Mouse (Mus musculus) regulatory T cell (primary cell): ENCODE data around the gene Aplnr.

Experiments
- in situ Hi-C: fragments of 300-600 bp; cut with MboI, MseI; formaldehyde crosslinking; loops from one replicate; pipeline ENCODE4 v1.15.1; 2025; ENCODE audit warnings: high pct_unique_total_duplicates

The Aplnr gene

DNA sequence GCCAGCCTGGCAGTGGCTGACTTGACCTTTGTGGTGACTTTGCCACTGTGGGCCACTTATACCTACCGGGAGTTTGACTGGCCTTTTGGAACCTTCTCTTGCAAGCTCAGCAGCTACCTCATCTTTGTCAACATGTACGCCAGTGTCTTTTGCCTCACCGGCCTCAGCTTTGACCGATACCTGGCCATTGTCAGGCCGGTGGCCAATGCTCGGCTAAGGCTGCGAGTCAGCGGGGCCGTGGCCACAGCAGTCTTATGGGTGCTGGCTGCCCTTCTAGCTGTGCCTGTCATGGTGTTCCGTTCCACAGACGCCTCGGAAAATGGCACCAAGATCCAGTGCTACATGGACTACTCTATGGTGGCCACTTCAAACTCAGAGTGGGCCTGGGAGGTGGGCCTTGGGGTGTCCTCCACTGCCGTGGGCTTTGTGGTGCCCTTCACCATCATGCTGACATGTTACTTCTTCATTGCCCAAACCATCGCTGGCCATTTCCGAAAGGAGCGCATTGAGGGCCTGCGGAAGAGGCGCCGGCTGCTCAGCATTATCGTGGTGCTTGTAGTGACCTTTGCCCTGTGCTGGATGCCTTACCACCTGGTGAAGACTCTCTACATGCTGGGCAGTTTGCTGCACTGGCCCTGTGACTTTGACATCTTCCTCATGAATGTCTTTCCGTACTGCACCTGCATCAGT is 951 bp downstream of the Aplnr start:
- in situ Hi-C loops, result loop anchor here (25.0 kb wide), 1 partner anchor 900 kb away; the partner anchor contains the start of gene Olfr1034

DNA sequence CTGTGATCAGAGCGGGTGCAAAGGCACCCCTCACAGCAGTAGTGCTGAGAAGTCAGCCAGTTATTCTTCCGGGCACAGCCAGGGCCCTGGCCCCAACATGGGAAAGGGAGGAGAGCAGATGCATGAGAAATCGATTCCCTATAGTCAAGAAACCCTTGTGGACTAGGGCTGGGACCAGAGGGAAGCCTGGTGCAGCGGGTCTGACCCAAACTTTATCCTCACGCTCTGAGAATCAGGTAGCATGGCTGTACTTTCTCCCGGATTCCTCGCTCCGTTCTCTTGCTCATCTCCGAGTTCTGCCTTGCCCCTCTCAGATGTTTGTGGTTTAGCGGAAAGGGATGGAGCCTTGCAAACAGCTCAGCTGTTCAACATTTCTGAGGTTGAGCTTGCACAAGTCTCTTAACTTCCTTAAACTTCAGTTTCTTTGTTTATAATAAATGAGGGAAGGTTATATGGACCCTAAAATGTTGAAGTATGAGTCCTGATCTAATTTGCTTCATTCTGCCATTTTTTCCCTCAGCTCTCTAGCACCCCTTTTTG is 1.6 kb downstream of the Aplnr start:
- in situ Hi-C loops, result loop anchor here (25.0 kb wide), 1 partner anchor 900 kb away; the partner anchor contains the start of gene Olfr1034

DNA sequence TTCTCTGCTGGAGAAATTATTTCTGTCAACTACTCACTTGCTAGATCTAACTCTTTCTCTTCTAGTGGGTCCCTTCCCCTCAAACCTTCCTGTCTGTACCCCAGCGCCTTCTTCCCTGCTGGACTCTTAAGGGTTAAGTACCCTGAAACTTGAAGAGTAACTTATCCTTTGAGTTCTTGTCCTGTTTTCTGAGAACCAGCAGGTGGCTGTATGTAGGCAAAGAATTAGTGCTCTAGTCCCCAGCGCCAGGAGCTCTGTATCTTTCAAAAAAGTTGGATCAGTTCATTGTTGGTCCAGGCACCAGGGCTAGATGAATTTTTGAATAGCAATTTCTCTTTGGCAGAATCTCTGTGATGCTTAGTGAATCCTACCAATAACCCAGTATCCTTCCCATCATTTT is 2.1 kb downstream of the Aplnr start:
- in situ Hi-C loops, result loop anchor here (25.0 kb wide), 1 partner anchor 899 kb away; the partner anchor contains the start of gene Olfr1034

DNA sequence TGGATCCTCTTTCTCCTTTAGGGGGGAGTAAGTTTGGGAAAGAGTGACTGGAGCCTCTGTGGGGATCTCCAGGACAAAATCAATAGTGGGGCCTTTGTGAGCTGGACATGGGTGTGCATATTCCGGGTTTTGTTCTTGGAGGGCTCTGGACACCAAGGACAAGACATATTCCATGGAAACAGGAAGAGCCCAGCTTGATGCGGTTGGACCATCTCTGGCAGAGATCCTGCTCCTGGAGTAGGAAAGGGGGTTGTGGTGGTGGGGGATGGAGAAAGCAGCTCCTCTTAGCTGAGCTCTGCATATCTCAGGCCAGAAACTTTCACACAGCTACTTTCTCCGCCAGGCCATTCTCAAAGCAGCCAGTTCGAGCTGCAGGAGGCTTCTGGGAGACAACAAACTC is 3.4 kb downstream of the Aplnr start:
- in situ Hi-C loops, result loop anchor here (25.0 kb wide), 1 partner anchor 898 kb away; the partner anchor contains the start of gene Olfr1034

DNA sequence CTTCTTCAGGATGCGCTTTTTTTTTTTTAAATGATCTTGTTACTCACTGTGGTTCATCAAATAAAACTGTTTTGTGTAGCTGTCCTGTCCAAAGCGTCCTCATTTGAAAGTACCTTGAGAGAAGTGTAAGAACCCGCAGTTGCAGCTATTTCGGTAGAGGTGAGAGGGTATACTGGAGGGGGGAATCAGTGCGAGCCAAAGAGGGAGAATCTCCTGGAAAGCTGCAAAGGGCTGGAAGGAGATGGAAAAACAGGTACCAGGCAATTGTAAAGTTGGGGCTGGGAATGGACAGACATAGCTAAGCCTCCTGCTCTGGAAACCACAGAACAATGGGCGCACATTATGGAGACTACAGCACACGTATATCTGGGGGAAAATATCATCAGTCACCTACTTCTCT is 3.8 kb downstream of the Aplnr start:
- in situ Hi-C loops, result loop anchor here (25.0 kb wide), 1 partner anchor 897 kb away; the partner anchor contains the start of gene Olfr1034

DNA sequence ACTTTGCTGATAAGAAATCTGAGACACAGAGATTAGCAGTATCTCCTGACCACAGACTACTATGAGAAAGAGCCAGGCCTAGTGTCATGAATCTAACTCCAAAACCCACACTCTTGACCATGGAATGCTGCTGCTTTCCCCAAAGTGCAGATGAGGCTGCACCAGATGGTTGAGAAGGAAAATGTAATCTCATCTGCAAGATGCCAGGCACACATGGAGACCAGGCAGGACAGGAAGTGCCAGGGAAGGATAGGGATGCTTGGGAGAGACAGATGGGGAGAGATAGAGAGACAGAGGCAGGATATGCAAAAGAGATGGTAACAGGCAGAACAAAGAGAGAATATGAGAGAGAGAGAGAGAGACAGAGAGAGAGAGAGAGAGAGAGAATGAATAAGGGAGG is 4.8 kb downstream of the Aplnr start:
- in situ Hi-C loops, result loop anchor here (25.0 kb wide), 1 partner anchor 896 kb away; the partner anchor contains the start of gene Olfr1034

DNA sequence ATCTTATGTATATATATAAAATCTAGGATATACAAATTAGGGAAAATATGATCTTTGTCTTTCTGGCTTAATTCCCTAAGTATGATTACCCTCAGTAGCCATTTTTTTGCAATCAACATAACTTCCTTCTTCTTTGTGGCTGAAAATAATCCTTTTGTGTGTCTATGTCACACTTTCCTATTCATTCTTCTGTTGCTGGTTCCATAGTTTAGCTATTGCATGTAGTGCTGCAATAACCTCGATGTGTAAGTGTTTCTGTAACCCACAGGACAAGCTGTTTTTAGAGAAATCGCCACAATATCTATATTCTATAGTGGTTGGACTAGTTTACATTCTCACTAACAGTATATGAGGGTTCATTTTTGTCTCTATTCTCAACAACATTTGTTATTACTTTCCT is 8.9 kb downstream of the Aplnr start:
- in situ Hi-C loops, result loop anchor here (25.0 kb wide), 1 partner anchor 892 kb away; the partner anchor contains the start of gene Olfr1034

DNA sequence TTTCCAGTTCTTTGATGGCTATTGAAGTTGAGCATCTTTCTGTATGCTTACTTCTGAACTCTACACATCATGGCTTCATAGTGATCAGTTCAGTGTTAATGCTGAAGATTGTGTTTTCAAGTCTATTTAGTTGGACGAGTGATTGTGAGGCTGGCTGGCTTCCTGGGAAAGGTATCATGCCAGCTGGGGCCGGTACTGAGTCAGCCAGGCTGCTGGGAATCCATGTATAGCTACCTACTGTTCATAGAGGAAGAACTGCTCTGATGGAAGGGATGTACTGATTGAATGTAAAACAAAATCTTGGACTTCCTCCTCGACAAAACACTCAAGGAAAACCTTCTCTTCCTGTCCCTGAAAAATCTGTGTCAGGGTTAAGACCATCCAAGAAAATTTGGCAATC is 9.3 kb downstream of the Aplnr start:
- in situ Hi-C loops, result loop anchor here (25.0 kb wide), 1 partner anchor 892 kb away; the partner anchor contains the start of gene Olfr1034

DNA sequence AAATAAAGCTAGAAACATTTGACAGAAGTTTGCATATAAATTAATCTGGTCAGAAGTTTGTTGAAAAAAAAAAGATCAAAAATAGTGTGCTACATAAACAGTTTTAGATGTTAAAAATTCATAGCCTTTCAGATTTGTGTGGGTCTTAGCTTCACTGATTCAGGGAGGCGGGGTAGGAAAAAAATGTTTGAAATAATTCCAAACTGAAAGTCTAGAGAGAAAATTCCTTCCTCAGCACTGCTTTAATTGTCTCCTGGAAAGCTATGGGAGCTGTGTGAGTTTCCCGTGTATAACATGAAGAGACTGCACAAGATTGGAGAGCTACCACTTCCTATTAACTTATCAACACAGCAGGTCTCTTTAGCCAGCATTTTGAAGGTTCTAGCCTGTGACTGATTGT is 11.5 kb downstream of the Aplnr start:
- in situ Hi-C loops, result loop anchor here (25.0 kb wide), 1 partner anchor 890 kb away; the partner anchor contains the start of gene Olfr1034

DNA sequence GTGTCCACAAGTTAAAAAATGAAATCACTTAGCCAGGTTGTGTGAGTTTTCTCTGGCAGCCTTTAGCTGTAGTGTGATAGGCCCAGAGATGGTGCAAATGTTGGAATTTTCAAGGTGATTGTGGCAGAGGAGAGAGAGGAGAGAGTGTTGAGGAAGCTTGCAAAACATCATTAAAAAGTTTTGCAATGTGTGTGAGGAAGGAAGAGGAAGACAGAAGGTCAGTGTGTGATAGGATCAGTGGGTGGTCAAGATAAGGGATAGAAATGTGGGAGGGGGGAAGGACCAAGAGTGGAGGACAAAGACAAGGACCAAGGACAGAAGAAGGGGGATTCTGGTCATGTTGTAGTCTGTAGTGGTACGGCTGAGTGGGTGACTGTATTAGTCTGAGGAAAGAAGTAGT is 14.3 kb downstream of the Aplnr start:
- in situ Hi-C loops, result no loop called here

DNA sequence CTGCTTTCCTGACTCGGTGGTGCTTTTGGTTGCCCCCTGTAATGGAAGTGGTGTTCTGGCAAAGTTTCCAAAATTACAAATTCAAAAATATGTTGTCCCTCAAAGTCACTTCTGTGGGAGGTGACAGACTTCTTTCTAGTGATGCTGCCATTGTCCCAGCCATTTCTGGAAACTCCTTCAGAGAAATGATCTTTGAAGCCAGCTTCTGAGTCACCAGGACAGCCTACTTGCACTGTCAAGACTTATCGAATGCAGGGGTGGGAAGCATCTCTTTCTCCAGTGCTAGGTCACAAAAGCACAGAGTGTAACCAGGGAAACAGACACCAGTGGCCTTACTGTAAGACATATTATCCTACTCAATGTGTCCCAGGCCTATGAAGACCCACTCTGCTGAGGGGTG is 15.2 kb downstream of the Aplnr start:
- in situ Hi-C loops, result no loop called here

DNA sequence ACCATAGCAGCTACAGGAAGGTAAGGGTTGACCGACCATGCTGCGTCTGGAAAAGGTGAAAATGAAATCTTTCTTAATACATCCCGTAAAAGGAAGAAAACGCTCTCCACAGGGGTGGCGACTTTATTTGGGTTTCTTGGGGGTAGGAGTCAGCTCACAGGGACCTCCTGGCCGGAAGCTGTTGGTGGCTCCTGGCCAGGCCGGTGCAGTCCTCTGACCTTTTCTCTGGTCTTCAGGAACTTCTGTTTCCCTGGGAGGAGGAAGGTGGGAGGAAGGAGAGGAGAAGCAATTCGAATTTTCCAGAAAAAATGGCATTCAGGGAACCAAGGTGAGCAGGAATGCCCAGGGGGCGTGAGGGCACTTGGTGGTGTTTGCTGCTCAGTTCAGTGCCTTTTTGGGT is 19.3 kb downstream of the Aplnr start:
- in situ Hi-C loops, result no loop called here

DNA sequence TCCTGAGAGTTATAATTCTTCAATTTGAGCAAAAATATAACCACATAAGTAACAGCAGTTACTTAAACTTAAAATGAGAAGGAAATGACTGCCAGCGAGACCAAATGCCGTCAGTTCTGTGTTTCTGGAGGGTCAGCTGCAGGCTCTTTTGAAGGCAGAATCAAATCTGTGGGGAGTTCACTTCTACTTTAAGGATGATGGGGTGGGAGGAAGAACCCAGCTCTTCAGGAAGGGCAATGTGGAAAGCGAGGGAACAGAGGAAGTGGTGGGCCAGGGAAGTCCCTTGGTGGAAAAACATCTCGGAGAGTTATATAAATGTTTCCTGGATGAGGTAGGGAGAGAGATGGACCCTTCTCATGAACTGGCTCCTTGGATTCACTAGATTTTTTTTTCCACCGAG is 20.1 kb downstream of the Aplnr start:
- in situ Hi-C loops, result no loop called here

DNA sequence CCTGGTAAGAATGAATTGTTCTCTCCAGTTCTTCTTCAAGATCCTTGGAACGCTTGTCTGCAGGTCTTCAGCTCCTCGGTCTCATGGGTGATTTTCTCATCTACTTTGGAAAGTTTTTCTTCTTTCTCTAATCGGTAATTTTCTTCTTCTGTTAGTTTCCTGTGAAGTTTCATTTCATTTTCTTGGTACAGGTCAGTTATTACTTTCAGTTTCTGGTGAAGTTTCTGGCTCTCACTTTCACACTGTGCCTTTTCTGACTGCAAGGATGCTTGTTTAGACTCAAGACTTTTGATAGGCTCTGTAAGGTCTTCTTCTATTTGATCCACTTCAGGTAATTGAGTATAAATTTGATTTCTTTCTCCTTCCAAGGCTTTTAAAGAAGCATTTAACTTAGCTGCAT is 21.4 kb downstream of the Aplnr start:
- in situ Hi-C loops, result no loop called here

DNA sequence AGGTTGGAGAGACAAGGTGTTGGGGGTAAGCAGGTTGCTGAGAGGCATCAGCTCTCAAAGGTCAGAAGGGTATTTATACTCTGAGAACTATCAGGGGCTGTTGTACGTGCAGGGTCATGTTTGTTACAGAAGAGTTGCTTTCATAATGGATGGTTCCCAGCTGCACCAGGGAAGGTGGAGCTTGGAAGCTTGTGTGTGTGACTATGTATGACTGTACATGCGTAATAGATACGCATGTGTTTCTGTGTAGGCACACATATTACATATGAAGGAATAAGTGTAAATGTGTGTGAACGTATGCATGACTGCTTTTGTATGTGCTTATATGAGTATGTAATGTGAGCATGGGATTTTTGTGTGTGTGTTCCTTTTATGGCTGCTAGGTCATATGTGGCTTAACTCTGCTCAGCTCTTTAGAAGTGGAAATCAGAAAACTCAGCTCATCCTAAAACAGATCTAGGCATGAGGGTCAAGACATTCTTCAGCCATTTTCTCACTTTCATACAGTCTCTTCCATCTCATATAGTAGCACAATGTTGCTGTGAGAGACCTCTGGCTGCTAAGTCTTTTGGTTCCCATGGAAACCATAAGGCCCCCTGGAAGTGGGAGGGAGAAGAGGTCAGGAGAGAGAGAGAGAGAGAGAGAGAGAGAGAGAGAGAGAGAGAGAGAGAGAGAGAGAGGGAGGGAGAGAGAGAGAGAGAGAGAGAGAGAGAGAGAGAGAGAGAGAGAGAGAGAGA is 25.0 kb downstream of the Aplnr start:
- in situ Hi-C loops, result no loop called here

DNA sequence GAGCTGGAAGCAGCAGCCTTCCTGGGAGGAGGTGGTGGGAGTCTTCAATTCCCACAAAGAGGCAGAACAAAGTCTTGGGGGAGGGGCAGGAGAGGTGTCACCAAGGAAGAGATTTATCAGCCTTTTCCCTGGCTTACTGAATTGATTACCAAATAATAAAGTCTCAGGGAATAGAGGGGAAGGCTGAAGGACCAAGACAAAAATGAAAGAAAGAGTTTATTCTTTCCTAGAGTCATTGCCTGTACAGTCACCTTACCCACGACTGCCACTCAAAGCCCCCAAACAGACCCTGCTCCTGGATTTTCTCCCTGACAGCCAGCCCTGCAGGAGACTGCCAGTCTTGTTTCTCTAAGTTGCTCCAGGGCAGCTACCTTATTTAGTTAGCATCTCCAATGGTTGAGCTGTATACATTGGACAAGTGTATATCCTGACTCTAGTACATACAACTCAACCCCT is 25.6 kb downstream of the Aplnr start:
- in situ Hi-C loops, result no loop called here

DNA sequence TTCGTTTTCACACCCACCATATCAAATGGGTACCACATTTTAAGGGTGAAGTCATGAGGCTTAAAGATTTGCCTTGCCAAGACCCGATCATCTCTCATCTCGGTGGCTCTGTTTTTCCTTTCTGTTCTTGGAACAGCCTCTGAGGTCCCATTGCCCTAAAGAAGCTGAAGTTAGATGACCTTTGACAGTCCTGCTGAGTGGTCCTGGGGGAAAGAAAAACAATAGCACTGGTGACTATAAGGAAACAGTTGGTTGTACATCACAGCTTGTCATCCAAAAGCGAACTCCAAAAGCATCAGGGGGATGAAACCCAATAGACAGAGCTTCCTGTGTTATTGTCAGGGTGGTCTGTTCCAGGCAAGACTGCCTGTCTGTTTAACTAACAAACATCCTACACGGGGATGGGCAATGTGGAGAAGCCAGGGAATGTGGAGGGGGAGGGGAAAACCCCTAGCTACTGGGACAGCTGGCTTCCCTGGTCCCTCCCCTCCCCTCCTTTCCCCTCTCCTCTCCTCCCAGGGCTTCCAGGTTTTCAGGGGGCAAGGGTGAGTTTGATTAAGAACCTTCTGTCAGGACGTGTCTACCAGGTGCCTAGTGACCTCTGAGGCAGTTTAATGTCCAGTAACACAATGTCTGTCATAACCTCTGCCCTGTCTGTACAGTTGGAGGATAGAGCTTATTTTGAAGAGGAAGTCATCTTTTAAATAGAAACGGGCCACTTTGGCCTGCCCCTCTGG is 27.5 kb downstream of the Aplnr start:
- in situ Hi-C loops, result no loop called here

DNA sequence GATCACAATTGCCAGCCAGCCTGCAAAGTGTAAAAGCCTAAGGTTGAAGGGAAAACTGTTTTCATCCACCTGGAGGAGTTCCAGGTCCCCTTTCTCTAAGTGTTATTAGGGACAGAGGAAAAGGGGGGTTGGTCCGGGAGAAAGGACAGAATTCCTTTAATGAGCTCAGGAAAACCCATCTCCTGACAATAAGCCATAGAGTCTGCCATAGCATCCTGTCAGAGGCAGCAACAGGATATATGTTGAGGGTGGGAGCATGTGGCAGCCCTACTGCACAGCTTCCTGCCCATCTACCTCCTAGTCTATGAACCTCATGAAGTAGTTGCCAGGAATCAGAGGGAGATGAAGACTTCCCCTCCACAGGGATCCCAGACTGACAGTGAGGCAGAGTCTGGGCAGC is 31.6 kb downstream of the Aplnr start:
- in situ Hi-C loops, result no loop called here

DNA sequence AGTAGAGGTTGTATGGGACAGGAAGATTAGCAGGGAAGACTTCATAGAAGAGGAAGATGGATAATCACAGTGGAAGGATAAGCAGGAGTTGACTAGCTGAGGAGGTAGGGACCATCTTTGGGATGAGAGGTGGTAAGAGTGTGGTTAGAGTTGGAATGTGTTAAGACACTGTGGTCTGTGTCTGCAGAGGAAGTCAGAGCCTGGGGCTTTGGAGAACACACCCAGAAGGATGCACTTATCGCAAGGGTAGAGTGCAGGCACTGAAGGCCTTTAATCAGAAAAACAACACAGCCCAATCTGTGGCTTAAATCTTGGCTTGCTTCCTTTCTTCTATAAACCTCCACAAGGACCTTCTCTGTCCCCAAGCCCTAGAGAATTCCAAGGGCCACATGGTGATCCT is 32.3 kb downstream of the Aplnr start:
- in situ Hi-C loops, result no loop called here

DNA sequence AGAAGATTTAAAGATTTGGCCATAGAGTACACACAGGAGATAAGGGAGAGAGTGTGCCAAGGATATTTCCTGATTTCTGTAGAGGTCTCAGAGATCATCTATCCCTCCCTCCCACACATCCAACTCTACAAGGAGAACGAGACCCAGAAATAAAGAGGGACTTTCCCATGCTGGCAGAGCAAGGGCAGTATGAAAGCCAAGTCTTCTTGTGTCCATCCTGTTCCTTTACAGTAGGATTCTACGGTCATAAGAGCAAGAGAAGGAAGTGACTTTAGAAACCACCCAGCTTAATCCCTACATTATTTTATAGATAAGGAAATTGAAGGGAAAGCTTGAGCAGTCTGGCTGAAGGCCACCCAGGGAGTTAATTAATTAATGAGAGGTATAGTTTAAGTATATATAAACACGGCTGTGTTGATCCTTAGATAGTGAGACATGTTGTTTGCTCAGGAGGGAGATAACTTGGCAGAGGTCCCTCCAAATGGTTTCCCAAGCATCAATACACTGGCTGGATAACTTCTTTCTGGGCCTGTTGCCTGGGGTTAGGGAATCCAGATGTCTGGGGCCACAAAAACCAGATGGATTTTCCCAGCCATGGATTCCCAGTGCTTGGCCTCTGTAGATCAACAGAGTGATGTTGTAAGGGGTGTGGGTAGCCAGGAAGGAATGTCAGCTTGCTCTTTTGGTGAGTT is 36.2 kb downstream of the Aplnr start:
- in situ Hi-C loops, result no loop called here

DNA sequence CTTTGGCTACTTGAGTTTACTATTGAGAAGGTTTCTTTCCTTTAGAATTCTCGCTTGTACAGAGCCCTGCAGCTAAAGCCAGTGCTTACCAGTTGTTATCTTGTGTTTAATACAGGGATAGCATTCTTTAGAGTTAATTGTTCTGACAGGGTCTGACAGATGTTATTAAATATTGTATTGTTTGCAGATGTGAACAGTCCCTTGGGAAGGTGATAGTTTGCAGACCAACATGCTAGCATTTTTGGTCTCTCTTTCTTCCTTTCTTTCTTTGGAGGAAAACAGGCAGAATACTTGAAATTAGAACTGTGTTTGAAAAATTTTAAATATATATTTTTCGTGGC is 36.7 kb downstream of the Aplnr start:
- in situ Hi-C loops, result no loop called here
